Mouse (Mus musculus) MEL (cell line): ENCODE measurements around the gene Kcnj15.

Experiments
- CHD2 ChIP-seq: IDR thresholded peaks from 2 replicates; pipeline ENCODE4 v1.6.1; 2011; ENCODE audit warnings: low read length, improper control_type of control experiment
- CTCF ChIP-seq, 3 experiments: IDR thresholded peaks in 2 of 3; conservative IDR thresholded peaks in 1 of 3; 2 replicates each; pipeline ENCODE4 v1.5.1; 2011 to 2012; ENCODE audit warnings: low read length in 3 of 3, low read depth in 2 of 3, mild to moderate bottlenecking in 2 of 3, improper control_type of control experiment in 1 of 3, inconsistent platforms in 1 of 3, mixed read lengths in 1 of 3, moderate library complexity in 1 of 3; ENCODE audit not compliant: control insufficient read depth in 1 of 3, insufficient read depth in 1 of 3, poor library complexity in 1 of 3, severe bottlenecking in 1 of 3
- E2F4 ChIP-seq: IDR thresholded peaks from 2 replicates; pipeline ENCODE4 v1.6.1; 2011; ENCODE audit warnings: low read depth, low read length, improper control_type of control experiment, borderline replicate concordance
- EP300 ChIP-seq, 2 experiments: IDR thresholded peaks; 2 replicates each; pipeline ENCODE4 v1.6.1; 2011; ENCODE audit warnings: improper control_type of control experiment in 2 of 2, low read length in 2 of 2, low read depth in 1 of 2, mild to moderate bottlenecking in 1 of 2
- JUND ChIP-seq: IDR thresholded peaks from 2 replicates; pipeline ENCODE4 v1.6.1; 2011; ENCODE audit warnings: low read depth, mild to moderate bottlenecking, improper control_type of control experiment, low read length
- NELFE ChIP-seq: IDR thresholded peaks from 2 replicates; pipeline ENCODE4 v1.6.1; 2011; ENCODE audit warnings: low read depth, low read length, improper control_type of control experiment
- NRF1 ChIP-seq: IDR thresholded peaks from 2 replicates; pipeline ENCODE4 v1.6.1; 2014; ENCODE audit warnings: low read depth, mild to moderate bottlenecking, inconsistent platforms, low read length, improper control_type of control experiment, moderate library complexity; ENCODE audit not compliant: poor library complexity, insufficient read depth, severe bottlenecking
- POLR2A ChIP-seq, 2 experiments: IDR thresholded peaks; 2 replicates each; pipeline ENCODE4 v1.6.1; 2011 to 2012; ENCODE audit warnings: low read length in 2 of 2, mild to moderate bottlenecking in 2 of 2, control low read depth in 1 of 2, improper control_type of control experiment in 1 of 2, low read depth in 1 of 2, moderate library complexity in 1 of 2; ENCODE audit not compliant: control insufficient read depth in 1 of 2, insufficient read depth in 1 of 2, poor library complexity in 1 of 2
- TAL1 ChIP-seq: IDR thresholded peaks from 2 replicates; pipeline ENCODE4 v1.6.1; 2012; ENCODE audit warnings: mild to moderate bottlenecking, inconsistent platforms, low read length, moderate library complexity, mixed read lengths
- TBP ChIP-seq: IDR thresholded peaks from 2 replicates; pipeline ENCODE4 v1.8.0; 2011; ENCODE audit warnings: low read depth, low read length, improper control_type of control experiment
- UBTF ChIP-seq: IDR thresholded peaks from 2 replicates; pipeline ENCODE4 v1.6.1; 2012; ENCODE audit warnings: low read depth, mild to moderate bottlenecking, inconsistent platforms, low read length, improper control_type of control experiment, moderate library complexity, borderline replicate concordance; ENCODE audit not compliant: insufficient read depth
- ZC3H11A ChIP-seq: IDR thresholded peaks from 2 replicates; pipeline ENCODE4 v1.6.1; 2012; ENCODE audit warnings: low read depth, mild to moderate bottlenecking, inconsistent platforms, low read length, improper control_type of control experiment

GRCm38 (mm10) chr16:95289375-95289774, 32.0 kb downstream of the Kcnj15 start:
- TF ChIP-seq UBTF (no peak), NRF1 (no peak), POLR2A (IDR thresholded peaks at IDR 0.05; ENCODE audit: control insufficient read depth in 1 of 2, insufficient read depth in 1 of 2, low read depth in 1 of 2, low read length in 2 of 2, poor library complexity in 1 of 2) (no peak), JUND (no peak), CTCF (IDR thresholded peaks at IDR 0.05 in 2 of 3, conservative IDR thresholded peaks at IDR 0.05 in 1 of 3; ENCODE audit: control insufficient read depth in 1 of 3, insufficient read depth in 1 of 3, low read depth in 2 of 3, low read length in 3 of 3, poor library complexity in 1 of 3, severe bottlenecking in 1 of 3) (no peak), E2F4 (no peak), NELFE (no peak), EP300 (IDR thresholded peaks at IDR 0.05; ENCODE audit: low read depth in 1 of 2, low read length in 2 of 2) (no peak), CHD2 (no peak), TBP (no peak), TAL1 (no peak), ZC3H11A (no peak)
